Mouse (Mus musculus) stomach, embryonic 14.5 days (tissue): ENCODE measurements around the gene Timm23. TPM values are rescaled to one million over a fixed set of nuclear protein-coding genes. Genes with fewer than 3 reads are reported as not detected.
"Not testable (repeated sequence)": the region's sequence is repeated elsewhere in the genome, so short reads cannot be mapped to it uniquely, and the experiment has no call there.

Source experiments
- ATAC-seq: fragments of 200-750 bp; cut with Nextera tagmentation; 2 replicates; pipeline ENCODE4 v1.8.0; 2017; ENCODE audit warnings: low read depth, moderate TSS enrichment; ENCODE audit not compliant: insufficient number of reproducible peaks, insufficient read depth, low FRiP score
- H3K27ac ChIP-seq: fragments of 300-500 bp; sonication (generic); 2 replicates; pipeline ENCODE4 v1.5.1; 2014; ENCODE audit warnings: mild to moderate bottlenecking, low read length, moderate library complexity, mixed read lengths
- H3K27me3 ChIP-seq: fragments of 300-500 bp; sonication (generic); 2 replicates; pipeline ENCODE4 v1.6.1; 2014; ENCODE audit warnings: low read length, control low read depth, mixed read lengths; ENCODE audit not compliant: control insufficient read depth, insufficient read depth
- H3K36me3 ChIP-seq: fragments of 300-500 bp; sonication (generic); 2 replicates; pipeline ENCODE4 v1.6.1; 2014; ENCODE audit warnings: mild to moderate bottlenecking, control low read depth, low read length, moderate library complexity, mixed read lengths; ENCODE audit not compliant: control insufficient read depth, insufficient read depth
- H3K4me1 ChIP-seq: fragments of 300-500 bp; sonication (generic); 2 replicates; pipeline ENCODE4 v1.6.1; 2014; ENCODE audit warnings: low read length, control low read depth, mixed read lengths; ENCODE audit not compliant: control insufficient read depth, insufficient read depth
- H3K4me2 ChIP-seq: fragments of 300-500 bp; sonication (generic); replicated peaks from 2 replicates; pipeline ENCODE4 v1.6.1; 2014; ENCODE audit warnings: low read depth, low read length, control low read depth
- H3K4me3 ChIP-seq: fragments of 300-500 bp; sonication (generic); 2 replicates; pipeline ENCODE4 v1.5.1; 2014; ENCODE audit warnings: low read depth, low read length, control low read depth
- H3K9ac ChIP-seq: fragments of 300-500 bp; sonication (generic); replicated peaks from 2 replicates; pipeline ENCODE4 v1.6.1; 2014; ENCODE audit warnings: low read depth, mild to moderate bottlenecking, control low read depth, low read length, moderate library complexity, mixed read lengths
- H3K9me3 ChIP-seq: fragments of 300-500 bp; sonication (generic); 2 replicates; pipeline ENCODE4 v1.6.1; 2016; ENCODE audit warnings: low read depth, low read length, control low read depth; ENCODE audit not compliant: control insufficient read depth
- WGBS: fragments of 180-500 bp; shearing (Covaris S2); extraction: QIAGEN DNeasy Blood & Tissue Kit; methylation state at CpG from one replicate; pipeline ENCODE4 v1.1.7; 2014; 5-methylcytosine and 5-hydroxymethylcytosine counted together
- polyA plus RNA-seq: library from polyadenylated mRNA; unstranded; fragments of >200 nt; fragmentation: Nextera tagmentation; extraction: Ambion mirVana; gene quantifications from 2 replicates; pipeline ENCODE4 v1.2.1, GENCODE M21; 2014

Gene Timm23
- polyA plus RNA-seq, 1 experiment from 2014 or later: 256 TPM

DNA sequence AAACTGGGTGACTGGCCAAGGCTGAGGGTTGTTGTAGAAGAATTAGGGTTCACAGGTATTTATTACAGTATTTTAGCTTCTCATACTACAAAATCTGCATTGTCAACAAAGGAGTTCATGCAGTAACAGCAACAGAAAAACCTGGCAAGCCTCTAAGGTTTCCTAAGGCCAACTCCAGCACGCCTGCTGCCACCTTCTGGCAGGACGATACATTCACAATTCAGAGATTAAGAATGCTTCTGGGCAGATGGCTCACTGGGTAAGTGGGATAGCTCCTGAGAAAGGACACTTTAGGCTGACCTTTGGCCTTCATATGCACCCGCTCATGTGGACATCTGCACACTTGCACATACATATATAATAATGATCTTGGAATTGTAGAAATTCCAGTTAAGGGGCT lies 9.3 kb downstream of the Timm23 start:
- no peaks in the 10 kb centered on the region for H3K9me3 ChIP-seq
- 0 out of 2 replicates have a peak, but pooled peaks have one; percentile 28 for ATAC-seq
- no peak overlapping the region for H3K4me3 ChIP-seq
- H3K9ac ChIP-seq: no peak overlapping the region
- H3K36me3 ChIP-seq: peaks cover 48% of the 10 kb centered on the region
- no peak overlapping the region for H3K27ac ChIP-seq
- no peak overlapping the region for H3K4me2 ChIP-seq
- 40% methylated on average over 3 of the region's 3 CpGs for WGBS
- H3K27me3 ChIP-seq: no peaks in the 10 kb centered on the region
- H3K4me1 ChIP-seq: no peaks in the 10 kb centered on the region

DNA sequence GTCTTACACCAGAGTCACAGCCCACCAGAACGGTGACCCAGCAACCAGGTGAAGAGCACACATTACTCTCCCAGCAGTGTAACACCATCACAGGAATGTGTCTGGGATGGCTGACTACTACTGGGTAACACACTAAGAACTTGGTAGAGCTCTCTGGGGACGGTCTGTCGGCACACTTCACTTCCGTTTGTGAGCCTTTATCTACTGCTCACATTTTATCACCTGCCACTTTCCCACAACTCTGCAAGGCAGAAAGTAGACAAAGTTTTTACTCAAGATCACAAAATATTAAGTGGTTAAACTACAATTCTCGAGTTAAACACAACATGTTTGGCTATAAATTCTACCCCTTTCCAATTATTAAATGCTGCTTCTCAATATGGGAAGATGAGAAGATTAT lies 9.8 kb downstream of the Timm23 start:
- H3K27ac ChIP-seq: no peak overlapping the region
- no peaks in the 10 kb centered on the region for H3K27me3 ChIP-seq
- peaks cover 47% of the 10 kb centered on the region for H3K36me3 ChIP-seq
- H3K9me3 ChIP-seq: no peaks in the 10 kb centered on the region
- H3K4me3 ChIP-seq: no peak overlapping the region
- no peak overlapping the region for H3K9ac ChIP-seq
- H3K4me1 ChIP-seq: no peaks in the 10 kb centered on the region
- WGBS: 91% methylated on average over 5 of the region's 5 CpGs
- no peak overlapping the region for H3K4me2 ChIP-seq
- no peak for ATAC-seq

DNA sequence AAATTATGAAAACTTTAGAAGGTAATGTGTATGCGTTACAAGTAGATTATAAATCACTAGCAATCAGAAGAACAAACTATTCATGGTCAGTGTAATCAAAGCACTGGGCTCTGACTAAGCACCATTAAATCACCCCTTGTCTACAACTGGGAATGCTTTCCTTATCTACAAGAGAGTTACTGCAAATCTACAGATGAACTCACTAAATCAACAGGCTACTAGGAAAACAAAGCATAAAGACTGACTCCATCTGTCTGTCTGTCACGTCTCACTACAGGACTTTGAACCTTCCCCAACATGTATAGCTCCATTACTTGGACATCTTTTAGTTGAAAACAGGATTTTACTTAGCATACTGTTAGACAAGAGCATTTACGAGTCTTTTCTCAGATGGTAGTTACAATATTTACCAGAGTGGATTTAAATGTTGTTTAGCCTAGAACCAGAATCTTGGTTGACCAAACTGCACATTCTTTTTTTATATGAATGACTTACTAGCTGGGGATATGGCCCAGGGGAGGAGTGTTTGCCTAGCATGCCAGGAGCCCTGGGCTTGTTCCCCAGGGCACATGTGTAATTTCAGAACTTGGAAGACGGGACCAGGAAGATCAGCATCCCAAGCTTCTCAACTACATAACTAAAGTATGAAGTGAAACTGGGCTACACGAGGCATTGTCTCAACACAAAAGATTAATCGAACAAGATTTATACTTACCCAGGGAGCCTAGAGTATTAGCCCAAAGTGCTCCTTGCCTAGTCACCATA lies 10.9 kb downstream of the Timm23 start:
- no peak overlapping the region for H3K27ac ChIP-seq
- 81% methylated on average over 6 of the region's 6 CpGs for WGBS

DNA sequence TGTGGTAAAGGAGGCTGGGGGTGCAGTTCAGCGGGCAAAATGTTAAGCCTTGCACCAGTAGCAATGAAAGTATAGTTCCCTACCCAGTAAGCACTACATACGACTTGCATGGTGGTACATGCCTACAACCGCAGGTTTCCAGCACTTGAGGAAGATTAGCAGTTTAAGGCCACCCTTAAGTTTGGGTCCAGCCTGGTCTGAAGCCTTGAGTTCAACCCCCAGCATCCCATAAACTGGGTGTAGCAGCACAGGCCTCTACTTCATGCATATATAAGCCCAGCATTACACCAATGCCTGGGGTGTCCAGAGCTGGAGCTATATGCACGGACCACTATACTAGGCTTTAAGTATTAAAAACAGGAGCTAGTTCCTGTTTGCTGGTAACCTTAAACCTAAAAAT lies 17.9 kb downstream of the Timm23 start:
- no peak for ATAC-seq
- Histone ChIP-seq H3K4me3 (no peak overlapping the region), H3K27me3 (no peaks in the 10 kb centered on the region), H3K27ac (no peak overlapping the region), H3K36me3 (peaks cover 68% of the 10 kb centered on the region), H3K9ac (no peak overlapping the region), H3K4me2 (no peak overlapping the region), H3K4me1 (no peaks in the 10 kb centered on the region), H3K9me3 (no peaks in the 10 kb centered on the region)
- 93% methylated on average over 4 of the region's 4 CpGs for WGBS

More for the DNA sequence above, 10.9 kb downstream of the Timm23 start:
- no peak overlapping the region for H3K9ac ChIP-seq
- H3K27me3 ChIP-seq: no peaks in the 10 kb centered on the region
- peaks cover 56% of the 10 kb centered on the region for H3K36me3 ChIP-seq
- no peak for ATAC-seq
- no peak overlapping the region for H3K4me2 ChIP-seq
- H3K4me1 ChIP-seq: no peaks in the 10 kb centered on the region
- H3K4me3 ChIP-seq: no peak overlapping the region
- no peaks in the 10 kb centered on the region for H3K9me3 ChIP-seq

DNA sequence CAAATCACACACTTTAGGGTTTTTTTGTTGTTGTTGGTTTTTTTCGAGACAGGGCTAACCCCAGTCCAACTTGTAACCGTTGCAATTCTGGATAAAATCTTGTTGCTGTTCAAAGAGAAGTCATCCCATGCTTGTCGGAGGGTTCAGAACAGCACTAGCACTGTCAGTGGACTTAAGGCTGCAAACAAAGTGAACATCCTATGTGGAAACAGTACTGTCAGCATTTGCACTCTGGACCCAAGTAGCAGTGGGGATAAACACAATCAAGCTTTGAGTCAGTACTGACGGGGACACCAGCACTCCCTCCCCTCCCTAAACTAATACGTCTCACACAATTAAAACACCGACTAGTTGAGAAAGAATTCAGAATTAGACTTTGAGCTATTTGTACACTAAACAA lies 20.8 kb downstream of the Timm23 start:
- Histone ChIP-seq H3K9me3 (no peaks in the 10 kb centered on the region), H3K27me3 (no peaks in the 10 kb centered on the region), H3K4me3 (no peak overlapping the region), H3K9ac (no peak overlapping the region), H3K4me1 (no peaks in the 10 kb centered on the region), H3K27ac (no peak overlapping the region), H3K36me3 (peaks cover 45% of the 10 kb centered on the region), H3K4me2 (no peak overlapping the region)
- 87% methylated on average over 6 of the region's 6 CpGs for WGBS
- ATAC-seq: no peak

DNA sequence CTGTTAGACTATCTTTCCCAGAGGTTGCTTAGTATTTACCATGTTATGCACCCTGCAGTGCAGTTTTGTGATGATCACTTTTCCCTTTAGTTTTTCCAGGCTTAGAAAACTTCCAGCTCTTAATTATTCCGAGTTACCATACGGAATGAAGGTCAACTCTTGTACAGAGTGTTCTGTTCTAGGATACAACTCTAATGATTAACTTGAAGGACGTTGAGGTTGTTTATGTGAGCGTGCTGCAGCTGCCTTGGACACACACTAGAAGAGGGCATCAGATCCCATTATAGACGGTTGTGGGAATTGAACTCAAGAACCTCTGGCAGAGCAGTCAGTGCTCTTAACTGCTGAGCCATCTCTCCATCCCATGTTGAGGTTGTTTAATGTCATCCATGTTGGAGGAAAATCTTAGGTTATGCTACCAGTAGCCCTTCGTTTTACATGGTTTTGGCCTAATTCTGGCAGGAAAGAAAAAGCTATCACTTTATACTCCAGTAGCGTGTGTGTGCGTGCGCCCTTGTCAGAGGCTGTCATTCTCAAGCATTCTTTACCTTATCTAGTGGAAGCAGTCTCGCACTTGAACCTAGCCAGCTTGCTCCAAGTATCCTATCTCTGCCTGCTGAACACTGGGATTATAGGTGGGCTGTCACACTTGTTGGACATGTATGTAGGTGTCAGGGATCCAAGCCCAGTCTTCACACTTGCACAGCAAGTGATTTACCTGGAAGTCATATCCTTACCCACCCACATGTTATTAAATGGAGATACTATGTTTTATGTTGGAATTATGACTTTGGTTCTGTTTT lies 22.1 kb downstream of the Timm23 start:
- ATAC-seq: no peak
- no peak overlapping the region for H3K9ac ChIP-seq
- no peaks in the 10 kb centered on the region for H3K27me3 ChIP-seq
- H3K27ac ChIP-seq: no peak overlapping the region
- no peak overlapping the region for H3K4me2 ChIP-seq
- H3K4me3 ChIP-seq: no peak overlapping the region
- no peaks in the 10 kb centered on the region for H3K4me1 ChIP-seq
- peaks cover 45% of the 10 kb centered on the region for H3K36me3 ChIP-seq
- WGBS: 90% methylated on average over 10 of the region's 10 CpGs
- H3K9me3 ChIP-seq: no peaks in the 10 kb centered on the region

DNA sequence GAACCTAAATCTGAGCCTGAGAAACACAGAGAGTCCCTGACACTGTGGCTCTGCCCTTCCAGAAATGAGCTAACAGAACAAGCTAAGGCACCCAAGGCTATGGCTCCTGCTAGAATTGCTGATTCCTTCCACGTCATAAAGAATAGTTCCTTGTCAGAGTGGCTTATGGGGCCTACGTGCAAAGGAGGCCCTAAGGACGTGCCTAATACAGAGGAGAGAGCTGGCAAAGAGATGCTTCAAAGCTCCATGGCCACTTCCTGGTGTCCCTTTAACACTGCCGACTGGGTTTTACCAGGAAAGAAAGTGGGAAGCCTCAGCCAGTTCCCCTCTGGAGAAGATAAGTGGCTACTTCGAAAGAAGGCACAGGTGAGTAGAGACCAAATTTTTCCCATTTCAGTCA lies 25.1 kb downstream of the Timm23 start:
- peaks cover 53% of the 10 kb centered on the region for H3K36me3 ChIP-seq
- not testable (repeated sequence) for H3K9ac ChIP-seq, H3K4me3 ChIP-seq, H3K27me3 ChIP-seq, ATAC-seq, H3K4me2 ChIP-seq, H3K27ac ChIP-seq, H3K9me3 ChIP-seq, H3K4me1 ChIP-seq
- 87% methylated on average over 4 of the region's 5 CpGs for WGBS

DNA sequence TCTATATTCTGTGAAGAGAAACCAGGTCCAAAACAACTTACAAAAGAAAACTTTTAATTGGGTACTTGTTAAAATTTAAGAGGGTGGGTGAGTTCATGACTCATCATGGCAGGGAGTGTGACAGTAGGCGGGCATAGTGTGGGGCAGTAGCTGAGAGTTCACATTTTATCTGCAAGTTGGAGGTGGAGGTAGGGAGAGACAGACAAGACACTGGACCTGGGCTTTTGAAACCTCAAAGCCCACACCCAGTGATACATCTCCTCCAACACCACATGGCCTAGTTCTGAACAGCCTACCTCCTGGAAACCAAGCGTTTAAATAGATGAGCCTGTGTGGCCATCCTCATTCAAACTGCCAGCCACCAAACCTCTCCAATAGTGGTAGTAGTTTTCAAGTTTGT lies 26.4 kb downstream of the Timm23 start:
- ATAC-seq: no peak
- H3K4me1 ChIP-seq: no peaks in the 10 kb centered on the region
- no peaks in the 10 kb centered on the region for H3K27me3 ChIP-seq
- H3K27ac ChIP-seq: no peak overlapping the region
- 92% methylated on average over 2 of the region's 2 CpGs for WGBS
- H3K9ac ChIP-seq: no peak overlapping the region
- H3K9me3 ChIP-seq: no peaks in the 10 kb centered on the region
- peaks cover 46% of the 10 kb centered on the region for H3K36me3 ChIP-seq
- H3K4me3 ChIP-seq: no peak overlapping the region
- H3K4me2 ChIP-seq: no peak overlapping the region
